Mouse (Mus musculus) heart, embryonic 14.5 days (tissue): ENCODE data around the gene Skp2. TPM values are rescaled to one million over a fixed set of nuclear protein-coding genes. Genes with fewer than 3 reads are reported as not detected.

Experiments
- polyA plus RNA-seq: library from polyadenylated mRNA; unstranded; fragments of >200 nt; fragmentation: Nextera tagmentation; extraction: Ambion mirVana; gene quantifications from 2 replicates; pipeline ENCODE4 v1.2.1, GENCODE M21; 2014

Gene Skp2
- polyA plus RNA-seq, 1 experiment from 2014 or later: 23.1 TPM

Other genes with a start within 250 kb of the Skp2 start
- gene Ranbp3l, start 187.5 kb downstream of the Skp2 start, polyA plus RNA-seq: 0.16 and 0.24 TPM in 2 replicates
- gene Nadk2, start 84.2 kb downstream of the Skp2 start, polyA plus RNA-seq: 60.8 and 61.2 TPM in 2 replicates
- gene Lmbrd2, start 14.9 kb downstream of the Skp2 start, polyA plus RNA-seq: 2.9 and 3.8 TPM in 2 replicates
- not detected in 2 replicates for gene Ugt3a1, start 121.5 kb upstream of the Skp2 start, polyA plus RNA-seq
- not detected in 2 replicates for gene Ugt3a2, start 180.1 kb upstream of the Skp2 start, polyA plus RNA-seq